In the genomic region with DNA sequence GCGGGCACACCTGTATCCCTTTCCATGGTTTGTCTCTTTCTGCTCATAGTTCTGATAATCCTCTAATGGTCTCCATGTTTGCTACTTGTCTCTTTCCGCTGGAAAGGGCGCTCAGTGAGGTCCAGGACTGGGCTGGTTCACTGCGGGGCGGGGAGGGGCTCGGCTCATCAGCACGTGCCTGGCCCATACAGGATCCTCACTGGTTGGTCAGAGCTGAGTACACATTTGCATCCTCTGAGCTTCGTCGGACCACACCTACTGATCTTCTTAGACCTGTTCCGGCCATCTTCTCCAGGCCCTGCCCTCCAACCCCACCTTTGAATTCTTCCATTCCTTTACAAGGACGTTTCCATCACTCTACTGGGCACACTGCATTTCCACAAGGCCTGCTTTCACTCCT, we compare ENCODE assay signal across 23 mouse cellular contexts. TPM values are rescaled to one million over a fixed set of nuclear protein-coding genes. Genes with fewer than 3 reads are reported as not detected.
A peak's percentile ranks its signal among the peaks of the same experiment; 100 is the strongest.
DNase-seq lines count a peak whose midpoint lies in the region.
"Had no signal": no experiment of that assay in that cellular context is flagged by ENCODE, and none has a peak within 500 bp of the region (broad histone marks: within the 10 kb centered on the region; RNA-seq: fewer than 3 reads in every experiment).

No protein-coding gene starts in this region.

- no peak overlapping the region for H3K4me3 ChIP-seq in heart, embryonic 10.5 days
- H3K4me3 ChIP-seq: forebrain, embryonic 10.5 days; forebrain, embryonic 13.5 days; heart, embryonic 12.5 days; heart, embryonic 15.5 days had no signal

- 75% methylated on average over 11 of the region's 11 CpGs for WGBS in heart, embryonic 10.5 days

- H3K9me3 ChIP-seq in heart, embryonic 10.5 days, result no peaks in the 10 kb centered on the region
- H3K9me3 ChIP-seq: forebrain, embryonic 10.5 days; forebrain, embryonic 13.5 days; heart, embryonic 12.5 days; heart, embryonic 15.5 days had no signal

- H3K27ac ChIP-seq in heart, embryonic 10.5 days, result no peak overlapping the region
- H3K27ac ChIP-seq: forebrain, embryonic 10.5 days; forebrain, embryonic 13.5 days; heart, embryonic 15.5 days; hindbrain, embryonic 14.5 days; hindbrain, postnatal 0 days had no signal

- H3K36me3 ChIP-seq in heart, embryonic 10.5 days, result no peaks in the 10 kb centered on the region
- H3K36me3 ChIP-seq: forebrain, embryonic 10.5 days; heart, embryonic 12.5 days; heart, embryonic 15.5 days had no signal

- DNase-seq in heart, embryonic 10.5 days (ENCODE audit: low spot score), result peak; percentile 62
- DNase-seq in heart, postnatal 10 days, result no peak
- DNase-seq in ES-CJ7 (ENCODE audit: low read depth, low spot score) (peak; percentile 91), WW6 (ENCODE audit: low read depth, low spot score) (peak; percentile 14)
- DNase-seq in spleen, postnatal 10 days (ENCODE audit: low spot score in 2 of 2), result no peak
- DNase-seq in left cerebral cortex, postnatal 25 days (ENCODE audit: low spot score in 2 of 2), result no peak
- DNase-seq in adrenal gland, adult 2 months, result no peak
- DNase-seq: adrenal gland, postnatal 10 days; adrenal gland, postnatal 36 days; B cell, adult 2 months; cerebellum, adult 18-20 months; cerebellum, adult 9-10 months; cerebellum, postnatal 14 days; gastrocnemius, postnatal 25 days; heart, postnatal 14 days; heart, postnatal 4 days; kidney, adult 18-20 months had no signal

- no peaks in the 10 kb centered on the region for H3K27me3 ChIP-seq in heart, embryonic 10.5 days (ENCODE audit: insufficient read depth, poor library complexity, severe bottlenecking)
- H3K27me3 ChIP-seq: forebrain, embryonic 13.5 days; heart, embryonic 12.5 days; heart, embryonic 15.5 days had no signal

- intact Hi-C loops in heart, postnatal 10 days (cut with DNase I), result no loop called here
- intact Hi-C loops in left cerebral cortex, postnatal 25 days (cut with DNase I), result no loop called here

- peaks cover 3% of the 10 kb centered on the region for H3K4me1 ChIP-seq in heart, embryonic 10.5 days
- H3K4me1 ChIP-seq: forebrain, embryonic 13.5 days had no signal

RNA-seq across cellular contexts. Expression of a gene that starts 51.3 kb away (rescaled TPM):
- 25.7 and 46.0 TPM in 2 replicates for polyA plus RNA-seq in heart, embryonic 10.5 days (2016; fragmentation: Nextera tagmentation; extraction: Ambion mirVana)
- 10 to 100 TPM; 93.1 to 93.3 TPM for total RNA-seq in heart, postnatal 10 days (2021)
- total RNA-seq in left cerebral cortex, postnatal 25 days (2021), result 100 to 1,000 TPM; 173 to 180 TPM
- total RNA-seq in adrenal gland, adult 2 months (2021), result 10 to 100 TPM; 70.8 to 77.0 TPM
- polyA plus RNA-seq in adrenal gland, adult 2 months (2012; rRNA removed), result 12.7 and 13.7 TPM in 2 replicates

Comparison
In these comparisons a context has a peak if more than half of its experiments do, and no peak if none do; other contexts are left out.
1. DNase-seq: peak in heart, embryonic 10.5 days (single experiment), ES-CJ7 (single experiment) and WW6 (single experiment); none in heart, postnatal 10 days (0 of 2), spleen, postnatal 10 days (0 of 2), left cerebral cortex, postnatal 25 days (0 of 2) and adrenal gland, adult 2 months (single experiment).